Mouse (Mus musculus) cerebellum, adult 2 months (tissue): ENCODE data around the gene Alpl.

Experiments used
- CTCF ChIP-seq: fragments of 200-500 bp; IDR thresholded peaks from 2 replicates; pipeline ENCODE4 v1.5.1; 2011; ENCODE audit warnings: low read depth, mild to moderate bottlenecking, control low read depth, low read length, moderate library complexity, borderline replicate concordance; ENCODE audit not compliant: insufficient read depth
- POLR2A ChIP-seq: fragments of 200-500 bp; IDR thresholded peaks from 2 replicates; pipeline ENCODE4 v1.6.1; 2011; ENCODE audit warnings: low read length, control low read depth, borderline replicate concordance; ENCODE audit not compliant: insufficient read depth

DNA sequence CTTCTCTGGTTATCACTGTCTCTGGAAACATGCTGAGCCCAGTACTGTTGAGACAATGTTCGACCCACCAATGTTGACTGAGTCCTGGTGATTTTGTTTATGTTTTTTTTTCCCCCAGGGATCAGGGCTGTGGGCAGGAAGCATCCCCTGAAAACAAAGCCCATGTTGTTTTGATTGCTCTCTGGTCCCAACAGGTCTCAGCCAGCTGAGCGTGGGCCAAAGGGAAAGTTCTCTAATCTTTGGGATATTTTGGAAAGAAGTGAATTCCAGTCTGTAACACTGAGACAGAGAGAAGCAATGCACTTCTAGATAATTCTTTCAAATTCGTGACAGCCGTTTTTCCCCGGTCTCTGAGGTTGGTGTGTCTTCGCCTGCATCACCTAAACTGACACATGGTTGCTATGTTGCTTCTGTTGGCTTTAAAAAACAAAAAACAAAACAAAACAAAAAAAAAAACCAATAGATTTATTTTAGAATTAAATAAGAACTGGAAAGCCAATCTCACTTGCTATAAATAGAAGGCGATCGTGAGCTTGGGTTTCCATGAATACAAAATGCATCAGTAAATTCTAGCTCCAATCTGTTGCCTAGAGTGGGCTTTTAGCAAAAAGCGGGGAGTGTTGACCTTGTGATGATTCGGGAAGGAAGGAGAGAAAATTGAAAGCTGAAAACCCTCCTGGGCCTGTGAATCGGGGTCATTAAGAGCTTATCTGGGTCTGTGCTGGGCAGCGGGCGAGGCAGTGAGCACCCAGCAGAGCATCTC is 16.9 kb upstream of the Alpl start:
- no peak for TF ChIP-seq CTCF
- TF ChIP-seq POLR2A = no peak
